Mouse (Mus musculus) liver, adult 2 months (tissue): Measurements from ENCODE around the gene Asnsd1. TPM values are rescaled to one million over a fixed set of nuclear protein-coding genes. Genes with fewer than 3 reads are reported as not detected.
"Not testable (repeated sequence)": the region's sequence is repeated elsewhere in the genome, so short reads cannot be mapped to it uniquely, and the experiment has no call there.

Experiments used
- DNase-seq: peaks from one replicate; pipeline ENCODE4 v3.0.0-alpha.2; 2011; ENCODE audit warnings: low read depth, low spot score; ENCODE audit errors: extremely low read depth
- H3K27ac ChIP-seq: fragments of 200-500 bp; replicated peaks from 2 replicates; pipeline ENCODE4 v1.5.1; 2012; ENCODE audit warnings: low read depth, mild to moderate bottlenecking, control low read depth, inconsistent platforms, low read length; ENCODE audit not compliant: insufficient read depth
- H3K27me3 ChIP-seq: fragments of 200-500 bp; 2 replicates; pipeline ENCODE4 v1.6.1; 2012; ENCODE audit warnings: mild to moderate bottlenecking, moderate library complexity, low read length, inconsistent platforms; ENCODE audit not compliant: control insufficient read depth, insufficient read depth
- H3K36me3 ChIP-seq: fragments of 200-500 bp; 2 replicates; pipeline ENCODE4 v1.6.1; 2012; ENCODE audit warnings: low read length, inconsistent platforms; ENCODE audit not compliant: control insufficient read depth, insufficient read depth
- H3K4me1 ChIP-seq: fragments of 200-500 bp; 2 replicates; pipeline ENCODE4 v1.6.1; 2011; ENCODE audit warnings: low read length; ENCODE audit not compliant: control insufficient read depth, insufficient read depth
- H3K4me3 ChIP-seq: fragments of 200-500 bp; 2 replicates; pipeline ENCODE4 v1.5.1; 2011; ENCODE audit warnings: low read depth, mild to moderate bottlenecking, control low read depth, low read length, moderate library complexity; ENCODE audit not compliant: insufficient read depth
- H3K79me2 ChIP-seq: fragments of 200-500 bp; 2 replicates; pipeline ENCODE4 v1.6.1; 2012; ENCODE audit warnings: inconsistent platforms, mild to moderate bottlenecking, low read length, moderate library complexity; ENCODE audit not compliant: control insufficient read depth, insufficient read depth
- H3K9ac ChIP-seq: fragments of 200-500 bp; 2 replicates; pipeline ENCODE4 v1.6.1; 2012; ENCODE audit warnings: low read depth, mild to moderate bottlenecking, control low read depth, inconsistent platforms, low read length
- CTCF ChIP-seq: fragments of 200-500 bp; IDR thresholded peaks from 2 replicates; pipeline ENCODE4 v1.5.1; 2011; ENCODE audit warnings: low read depth, low read length, control low read depth
- POLR2A ChIP-seq: fragments of 200-500 bp; IDR thresholded peaks from 2 replicates; pipeline ENCODE4 v1.6.1; 2011; ENCODE audit warnings: low read length, control low read depth; ENCODE audit not compliant: insufficient read depth; ENCODE audit errors: extremely low read depth
- WGBS: fragments of 180-500 bp; shearing (Covaris S2); methylation state at CpG from one replicate; pipeline ENCODE4 v1.1.7; 2018; 5-methylcytosine and 5-hydroxymethylcytosine counted together
- polyA plus RNA-seq: library from polyadenylated mRNA; depleted of rRNA; stranded (reverse); fragments of >200 nt; gene quantifications from 2 replicates; pipeline ENCODE4 v1.2.3, GENCODE M21; 2012; rRNA removed
- total RNA-seq: library from RNA; depleted of rRNA; stranded (reverse); fragments of >200 nt; gene quantifications from 2 replicates; pipeline ENCODE4 v1.2.3, GENCODE M21; 2014; rRNA removed

The Asnsd1 gene
- 29.3 and 34.2 TPM in 2 replicates for total RNA-seq
- 4.5 and 4.7 TPM in 2 replicates for polyA plus RNA-seq

DNA sequence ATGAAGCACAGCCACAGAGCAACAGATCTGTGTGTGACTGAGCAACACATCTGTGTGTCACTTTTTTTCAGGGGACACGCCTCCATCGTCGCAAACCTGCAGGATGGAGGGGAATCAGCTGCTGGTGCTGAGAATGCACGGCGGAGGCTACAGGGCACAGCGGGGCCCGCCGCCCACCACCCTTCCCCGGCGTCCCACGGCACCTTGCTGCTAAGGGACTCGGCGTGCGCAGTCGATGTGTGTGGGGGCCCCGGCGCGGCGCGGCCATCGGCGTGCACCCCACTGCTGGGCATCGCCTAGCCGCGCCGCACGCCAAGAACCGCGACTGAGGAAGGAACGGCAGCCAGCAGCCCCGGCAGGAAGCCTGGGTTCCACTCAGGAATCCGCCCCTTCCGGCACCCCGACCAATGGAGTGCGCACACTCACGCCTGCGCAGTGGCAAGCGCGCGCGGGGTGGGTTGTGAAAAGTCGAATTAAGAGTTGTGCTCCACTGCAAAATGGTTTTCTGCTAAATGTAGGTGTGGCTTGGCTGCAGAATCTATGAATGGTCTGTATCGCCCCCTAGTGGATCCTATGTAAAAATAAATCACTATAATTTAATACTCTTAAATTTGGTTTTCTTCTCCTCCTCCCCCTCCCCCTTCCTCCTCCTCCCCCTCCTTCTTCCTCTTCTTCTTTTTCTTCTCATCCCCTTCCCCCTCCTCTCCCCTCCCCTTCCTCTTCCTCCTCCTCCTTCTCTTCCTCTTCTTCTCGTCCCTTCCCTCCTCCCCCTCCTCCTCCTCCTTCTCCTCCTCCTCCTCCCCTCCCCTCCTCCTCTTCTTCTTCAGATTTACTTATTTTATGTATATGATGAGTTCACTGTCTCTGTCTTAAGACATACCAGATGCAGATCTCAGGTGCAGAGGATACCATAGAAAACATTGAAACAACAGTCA lies at the start of gene Asnsd1, which contains the start of the genes Asdurf and Gm28551:
Asnsd1 (minus strand) TSS at position 426 of the 935 bp plus-strand sequence.
Asdurf (minus strand) TSS at position 293 of the 935 bp plus-strand sequence.
Gm28551 (minus strand) TSS at position 341 of the 935 bp plus-strand sequence.
- H3K36me3 ChIP-seq, result peaks cover 14% of the 10 kb centered on the region
- H3K27ac ChIP-seq, result no peak within 1 kb of the TSS; the same call in 1 of the 2 replicates
- H3K9ac ChIP-seq, result peak within 1 kb of the TSS; percentile 96
- DNase-seq, result peak; percentile 90
- H3K4me3 ChIP-seq, result peak within 1 kb of the TSS; percentile 95
- WGBS, result under 1% methylated on average over 43 of the region's 44 CpGs
- H3K27me3 ChIP-seq, result no peaks in the 10 kb centered on the region
- TF ChIP-seq CTCF, result no peak
- peak; percentile 51; the same call in 1 of the 2 replicates for TF ChIP-seq POLR2A
- H3K4me1 ChIP-seq, result peaks cover 4% of the 10 kb centered on the region; the same call in 1 of the 2 replicates
- no peaks in the 10 kb centered on the region for H3K79me2 ChIP-seq

DNA sequence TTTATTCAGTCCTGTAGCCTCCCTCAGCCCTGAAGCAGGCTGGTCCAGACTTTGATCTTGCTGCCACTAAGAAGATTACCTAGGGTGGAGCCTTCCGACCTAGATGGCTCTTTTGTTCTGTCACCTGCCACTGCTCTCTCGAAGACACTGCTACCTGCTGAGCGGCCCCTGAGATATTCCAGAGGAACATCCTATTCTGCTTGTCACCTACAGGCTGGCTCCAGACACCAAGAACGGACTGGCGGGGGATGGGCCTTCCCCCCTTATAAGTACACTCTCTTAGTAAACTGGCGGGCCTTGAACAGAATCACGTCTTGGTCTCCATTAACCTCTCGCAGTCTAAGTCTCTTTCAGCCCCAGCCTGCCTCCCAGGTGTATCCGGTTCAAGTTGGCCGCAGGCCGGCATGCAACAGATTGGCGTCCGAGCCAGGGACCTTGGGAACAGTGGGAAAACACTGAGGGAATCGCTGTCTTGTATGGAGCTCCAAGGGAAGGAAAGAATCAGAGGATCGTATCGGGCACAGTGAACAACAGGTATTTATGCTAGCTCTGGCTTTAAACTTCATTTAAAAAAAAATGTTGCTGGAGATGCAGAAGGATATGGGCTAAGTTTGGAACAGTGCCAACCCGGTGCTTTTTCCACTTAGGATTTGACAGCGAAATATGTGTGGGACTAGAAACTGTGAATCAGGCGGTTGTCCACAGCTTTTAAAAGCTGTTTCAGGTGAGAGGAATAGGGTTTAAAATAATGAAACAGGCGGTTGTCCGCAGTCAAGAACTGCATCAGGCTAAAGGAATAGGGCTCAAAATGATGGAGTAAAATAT lies 41.6 kb upstream of the Asnsd1 start:
- H3K9ac ChIP-seq, H3K36me3 ChIP-seq, H3K27me3 ChIP-seq, H3K4me1 ChIP-seq, H3K79me2 ChIP-seq, DNase-seq, H3K27ac ChIP-seq, H3K4me3 ChIP-seq: not testable (repeated sequence)
- WGBS, result 45% methylated on average over 21 of the region's 21 CpGs

DNA sequence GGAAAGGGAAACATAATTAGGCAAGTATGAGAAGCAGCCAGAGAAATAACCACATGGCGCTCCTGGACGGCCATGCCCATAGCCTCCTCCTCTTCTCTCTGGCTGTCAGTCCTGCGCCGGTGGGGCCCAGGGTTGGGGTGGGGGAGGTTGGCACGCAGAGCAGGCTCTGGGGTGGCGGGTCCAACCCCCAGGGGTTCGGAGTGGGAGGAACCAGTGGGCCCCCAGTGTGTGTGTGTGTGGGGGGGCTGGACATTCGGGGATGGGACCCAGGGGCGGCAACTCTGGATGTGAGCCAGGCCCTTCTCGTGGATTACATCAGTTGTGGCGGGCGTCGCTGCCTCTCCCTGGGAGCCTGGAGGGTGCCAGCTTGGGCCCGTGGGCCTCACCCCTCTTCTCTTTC lies 36.2 kb upstream of the Asnsd1 start:
- 96% methylated on average over 14 of the region's 14 CpGs for WGBS

GRCm38 (mm10) chr1:53384085-53384688 lies 31.6 kb upstream of the Asnsd1 start:
- no peak for TF ChIP-seq CTCF
- TF ChIP-seq POLR2A, result no peak
- Histone ChIP-seq H3K4me1 (no peaks in the 10 kb centered on the region), H3K79me2 (no peaks in the 10 kb centered on the region), H3K9ac (no peak overlapping the region), H3K36me3 (no peaks in the 10 kb centered on the region), H3K27me3 (no peaks in the 10 kb centered on the region), H3K27ac (no peak overlapping the region), H3K4me3 (no peak overlapping the region)
- WGBS, result 75% methylated on average over 6 of the region's 6 CpGs
- no peak for DNase-seq

More for the DNA sequence above, 36.2 kb upstream of the Asnsd1 start:
- Histone ChIP-seq H3K9ac (no peak overlapping the region), H3K36me3 (no peaks in the 10 kb centered on the region), H3K4me1 (no peaks in the 10 kb centered on the region), H3K79me2 (no peaks in the 10 kb centered on the region), H3K27ac (no peak overlapping the region), H3K27me3 (no peaks in the 10 kb centered on the region), H3K4me3 (no peak overlapping the region)
- no peak for DNase-seq
- TF ChIP-seq POLR2A, result no peak

GRCm38 (mm10) chr1:53377731-53378130 lies 25.2 kb upstream of the Asnsd1 start:
- Histone ChIP-seq H3K4me1 (no peaks in the 10 kb centered on the region), H3K79me2 (no peaks in the 10 kb centered on the region), H3K27me3 (no peaks in the 10 kb centered on the region), H3K4me3 (no peak overlapping the region), H3K9ac (no peak overlapping the region), H3K36me3 (no peaks in the 10 kb centered on the region), H3K27ac (no peak overlapping the region)
- TF ChIP-seq POLR2A (no peak), CTCF (no peak)
- WGBS, result 79% methylated on average over 3 of the region's 3 CpGs
- no peak for DNase-seq

DNA sequence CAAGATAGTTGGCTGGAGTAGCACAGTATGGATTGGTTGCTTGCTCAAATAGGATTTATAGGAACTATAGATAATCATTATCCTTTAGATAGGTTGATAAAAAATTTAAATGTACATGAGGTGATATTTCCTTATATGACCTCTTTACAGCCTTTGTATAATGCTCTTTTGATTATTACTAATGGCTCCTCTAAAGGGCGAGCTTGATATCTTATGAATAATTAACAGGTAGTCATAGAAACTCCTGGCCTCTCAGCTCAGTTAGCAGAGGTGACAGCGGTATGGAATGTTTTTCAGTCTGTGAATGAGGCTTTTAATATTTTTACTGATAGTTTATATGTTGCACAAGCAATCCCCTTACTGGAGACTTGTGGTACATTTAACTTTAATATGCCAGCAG lies 23.4 kb upstream of the Asnsd1 start:
- H3K79me2 ChIP-seq, DNase-seq, H3K4me3 ChIP-seq, H3K36me3 ChIP-seq, H3K27ac ChIP-seq, H3K4me1 ChIP-seq, H3K9ac ChIP-seq, H3K27me3 ChIP-seq: not testable (repeated sequence)
- 88% methylated on average over 2 of the region's 2 CpGs for WGBS
